Comparison of ENCODE assay signal across 10 mouse cellular contexts in genomic region chr5:89455526-89455925, GRCm38 (mm10). TPM values are rescaled to one million over a fixed set of nuclear protein-coding genes. Genes with fewer than 3 reads are reported as not detected.
A peak's percentile ranks its signal among the peaks of the same experiment; 100 is the strongest.
DNase-seq lines count a peak whose midpoint lies in the region; ATAC-seq and TF ChIP-seq lines count a peak whose summit lies in the region.
"Had no signal": no experiment of that assay in that cellular context is flagged by ENCODE, and none has a peak within 500 bp of the region (broad histone marks: within the 10 kb centered on the region; RNA-seq: fewer than 3 reads in every experiment).

No protein-coding gene starts in this region.

- H3K4me1 ChIP-seq in heart, embryonic 12.5 days (replicated peaks) = no peaks in the 10 kb centered on the region
- H3K4me1 ChIP-seq in embryonic fibroblast, embryonic 13.5 days (ENCODE audit: control insufficient read depth, insufficient read depth, low read length) = no peaks in the 10 kb centered on the region
- H3K4me1 ChIP-seq in midbrain, postnatal 0 days (ENCODE audit: insufficient read depth, low read length) = no peaks in the 10 kb centered on the region
- H3K4me1 ChIP-seq in hindbrain, embryonic 16.5 days (ENCODE audit: control insufficient read depth, insufficient read depth, low read depth, low read length) = no peaks in the 10 kb centered on the region
- H3K4me1 ChIP-seq: stomach, embryonic 15.5 days had no signal

- no peak for ATAC-seq in heart, embryonic 12.5 days (ENCODE audit: insufficient number of reproducible peaks, low FRiP score)
- no peak for ATAC-seq in midbrain, postnatal 0 days (ENCODE audit: low FRiP score)
- ATAC-seq in hindbrain, embryonic 16.5 days = no peak

- H3K36me3 ChIP-seq in heart, embryonic 12.5 days = no peaks in the 10 kb centered on the region
- H3K36me3 ChIP-seq in midbrain, postnatal 0 days (ENCODE audit: insufficient read depth, low read length) = no peaks in the 10 kb centered on the region
- no peaks in the 10 kb centered on the region for H3K36me3 ChIP-seq in hindbrain, embryonic 16.5 days (ENCODE audit: control insufficient read depth, insufficient read depth, low read length)
- H3K36me3 ChIP-seq: stomach, embryonic 15.5 days had no signal

- WGBS in heart, embryonic 12.5 days = 42% methylated on average over 8 of the region's 8 CpGs
- WGBS in midbrain, postnatal 0 days = 50% methylated on average over 8 of the region's 8 CpGs
- WGBS in hindbrain, embryonic 16.5 days = 51% methylated on average over 8 of the region's 8 CpGs

- H3K4me3 ChIP-seq in heart, embryonic 12.5 days = no peak overlapping the region
- no peak overlapping the region for H3K4me3 ChIP-seq in embryonic fibroblast, embryonic 13.5 days (ENCODE audit: insufficient read depth, low read length)
- H3K4me3 ChIP-seq in midbrain, postnatal 0 days (ENCODE audit: low read depth, low read length) = no peak overlapping the region
- H3K4me3 ChIP-seq in hindbrain, embryonic 16.5 days (ENCODE audit: low read length) = no peak overlapping the region
- H3K4me3 ChIP-seq: stomach, embryonic 15.5 days had no signal

- TF ChIP-seq CTCF in embryonic fibroblast, embryonic 13.5 days (IDR thresholded peaks at IDR 0.05; ENCODE audit: borderline replicate concordance, insufficient read depth, low read length) = peak; percentile 70
- peak; percentile 47 for TF ChIP-seq CTCF in midbrain, postnatal 0 days (IDR thresholded peaks at IDR 0.05)

- H3K4me2 ChIP-seq in heart, embryonic 12.5 days = no peak overlapping the region
- H3K4me2 ChIP-seq in midbrain, postnatal 0 days (ENCODE audit: low read depth, low read length, poor library complexity, severe bottlenecking) = no peak overlapping the region
- no peak overlapping the region for H3K4me2 ChIP-seq in hindbrain, embryonic 16.5 days (ENCODE audit: low read length)
- H3K4me2 ChIP-seq: stomach, embryonic 15.5 days had no signal

- DNase-seq in heart, postnatal 14 days = peak; percentile 5 to 21
- DNase-seq in 3T3-L1 (ENCODE audit: low read depth, low spot score) = peak; percentile 23
- peak; percentile 79 for DNase-seq in R1 (ENCODE audit: low read depth, low spot score)
- peak; percentile 2 for DNase-seq in layer of hippocampus, adult 9-11 months
- DNase-seq in midbrain, postnatal 0 days (ENCODE audit: low spot score) = peak; percentile 5

- no peak for TF ChIP-seq POLR2A in embryonic fibroblast, embryonic 13.5 days (IDR thresholded peaks at IDR 0.05; ENCODE audit: low read depth, low read length)

- no peaks in the 10 kb centered on the region for H3K9me3 ChIP-seq in heart, embryonic 12.5 days (replicated peaks)
- no peaks in the 10 kb centered on the region for H3K9me3 ChIP-seq in midbrain, postnatal 0 days (ENCODE audit: low read length)
- H3K9me3 ChIP-seq in hindbrain, embryonic 16.5 days (ENCODE audit: control insufficient read depth, low read length) = no peaks in the 10 kb centered on the region
- H3K9me3 ChIP-seq: stomach, embryonic 15.5 days had no signal

- H3K9ac ChIP-seq in heart, embryonic 12.5 days = no peak overlapping the region
- no peak overlapping the region for H3K9ac ChIP-seq in midbrain, postnatal 0 days (replicated peaks; ENCODE audit: low read length, poor library complexity, severe bottlenecking)
- no peak overlapping the region for H3K9ac ChIP-seq in hindbrain, embryonic 16.5 days (ENCODE audit: low read depth, low read length)
- H3K9ac ChIP-seq: stomach, embryonic 15.5 days had no signal

- H3K27me3 ChIP-seq in heart, embryonic 12.5 days (replicated peaks) = no peaks in the 10 kb centered on the region
- H3K27me3 ChIP-seq in midbrain, postnatal 0 days (ENCODE audit: insufficient read depth, low read length) = no peaks in the 10 kb centered on the region
- no peaks in the 10 kb centered on the region for H3K27me3 ChIP-seq in hindbrain, embryonic 16.5 days (replicated peaks; ENCODE audit: control insufficient read depth, insufficient read depth, low read length)
- H3K27me3 ChIP-seq: stomach, embryonic 15.5 days had no signal

- no peak overlapping the region for H3K27ac ChIP-seq in heart, embryonic 12.5 days (ENCODE audit: poor library complexity, severe bottlenecking)
- no peak overlapping the region for H3K27ac ChIP-seq in embryonic fibroblast, embryonic 13.5 days (ENCODE audit: insufficient read depth, low read length)
- H3K27ac ChIP-seq in midbrain, postnatal 0 days (ENCODE audit: low read depth, low read length) = no peak overlapping the region
- no peak overlapping the region for H3K27ac ChIP-seq in hindbrain, embryonic 16.5 days (ENCODE audit: low read depth, low read length)
- H3K27ac ChIP-seq: stomach, embryonic 15.5 days had no signal

- intact Hi-C loops in heart, postnatal 14 days (cut with DNase I) = no loop called here

RNA-seq across cellular contexts. Expression of gene Gc, which starts 2.2 kb away (rescaled TPM):
- total RNA-seq in heart, postnatal 14 days (2021) = not detected
- 0.19 and 0.24 TPM in 2 replicates for polyA plus RNA-seq in heart, embryonic 12.5 days (2016; fragmentation: Nextera tagmentation; extraction: Ambion mirVana)
- polyA plus RNA-seq in embryonic fibroblast, embryonic 13.5 days (2011; ENCODE audit: insufficient read length, low read depth, missing spikeins) = not detected in 2 replicates
- 0.66 TPM in 1 of 2 replicates, not detected in the other for total RNA-seq in midbrain, postnatal 0 days (2014; rRNA removed)
- 0.11 and 0.16 TPM in 2 replicates for polyA plus RNA-seq in midbrain, postnatal 0 days (2015; fragmentation: Nextera tagmentation; extraction: Ambion mirVana)
- polyA plus RNA-seq in hindbrain, embryonic 16.5 days (2015; fragmentation: Nextera tagmentation; extraction: Ambion mirVana) = 0.29 and 0.55 TPM in 2 replicates
- total RNA-seq: left cerebral cortex, postnatal 10 days had no signal

Comparison
In these comparisons a context has a peak if more than half of its experiments do, and no peak if none do; other contexts are left out.
1. DNase-seq: peak in every context shown above with its lines; median percentile 79 in R1; 23 in 3T3-L1; 13 in heart, postnatal 14 days; 5 in midbrain, postnatal 0 days; 2 in layer of hippocampus, adult 9-11 months.